Mouse (Mus musculus) hindbrain, embryonic 11.5 days (tissue): Measurements from ENCODE around the gene Sh3pxd2b. TPM values are rescaled to one million over a fixed set of nuclear protein-coding genes. Genes with fewer than 3 reads are reported as not detected.

ENCODE experiments used
- ATAC-seq: fragments of 200-750 bp; cut with Nextera tagmentation; 2 replicates; pipeline ENCODE4 v1.8.0; 2017; ENCODE audit warnings: mild to moderate bottlenecking, moderate TSS enrichment, moderate library complexity; ENCODE audit not compliant: low FRiP score
- DNase-seq: peaks from one replicate; pipeline ENCODE4 v3.0.0-alpha.2; 2015; ENCODE audit warnings: low spot score
- H3K27ac ChIP-seq: fragments of 300-500 bp; sonication (generic); 2 replicates; pipeline ENCODE4 v1.5.1; 2014; ENCODE audit warnings: mild to moderate bottlenecking, low read depth, low read length
- H3K27me3 ChIP-seq: fragments of 300-500 bp; sonication (generic); 2 replicates; pipeline ENCODE4 v1.6.1; 2014; ENCODE audit warnings: mild to moderate bottlenecking, low read length, moderate library complexity, mixed read lengths; ENCODE audit not compliant: control insufficient read depth, insufficient read depth
- H3K36me3 ChIP-seq: fragments of 300-500 bp; sonication (generic); 2 replicates; pipeline ENCODE4 v1.6.1; 2014; ENCODE audit warnings: mild to moderate bottlenecking, low read length, moderate library complexity, mixed read lengths; ENCODE audit not compliant: control insufficient read depth, insufficient read depth
- H3K4me1 ChIP-seq: fragments of 300-500 bp; sonication (generic); replicated peaks from 2 replicates; pipeline ENCODE4 v1.6.1; 2014; ENCODE audit warnings: low read length, mixed read lengths; ENCODE audit not compliant: control insufficient read depth, insufficient read depth
- H3K4me2 ChIP-seq: fragments of 300-500 bp; sonication (generic); replicated peaks from 2 replicates; pipeline ENCODE4 v1.6.1; 2014; ENCODE audit warnings: mild to moderate bottlenecking, low read depth, low read length
- H3K4me3 ChIP-seq: fragments of 300-500 bp; sonication (generic); 2 replicates; pipeline ENCODE4 v1.5.1; 2014; ENCODE audit warnings: low read depth, low read length
- H3K9ac ChIP-seq: fragments of 300-500 bp; sonication (generic); 2 replicates; pipeline ENCODE4 v1.6.1; 2014; ENCODE audit warnings: low read depth, low read length
- H3K9me3 ChIP-seq: fragments of 300-500 bp; sonication (generic); 2 replicates; pipeline ENCODE4 v1.6.1; 2016; ENCODE audit warnings: low read length; ENCODE audit not compliant: control insufficient read depth
- whole genome bisulfite sequencing: fragments of 180-500 bp; shearing (Covaris S2); extraction: QIAGEN DNeasy Blood & Tissue Kit; methylation state at CpG from one replicate; pipeline ENCODE4 v1.1.7; 2014; 5-methylcytosine and 5-hydroxymethylcytosine counted together
- polyA plus RNA-seq: library from polyadenylated mRNA; unstranded; fragments of >200 nt; fragmentation: Nextera tagmentation; extraction: Ambion mirVana; gene quantifications from 2 replicates; pipeline ENCODE4 v1.2.1, GENCODE M21; 2014

Sh3pxd2b gene
- polyA plus RNA-seq, 1 experiment from 2014 or later, result 24.2 TPM

GRCm38 (mm10) chr11:32420001-32420400 lies 72.4 kb downstream of the Sh3pxd2b start:
- H3K4me2 ChIP-seq, result no peak overlapping the region
- no peaks in the 10 kb centered on the region for H3K4me1 ChIP-seq
- no peak for DNase-seq
- ATAC-seq, result no peak
- WGBS, result 86% methylated on average over 5 of the region's 5 CpGs
- H3K4me3 ChIP-seq, result no peak overlapping the region
- no peak overlapping the region for H3K9ac ChIP-seq
- no peak overlapping the region for H3K27ac ChIP-seq
- peaks cover 21% of the 10 kb centered on the region for H3K36me3 ChIP-seq
- no peaks in the 10 kb centered on the region for H3K9me3 ChIP-seq
- no peaks in the 10 kb centered on the region for H3K27me3 ChIP-seq

- Histone ChIP-seq H3K9ac (no peak overlapping the region), H3K27ac (no peak overlapping the region), H3K4me1 (no peaks in the 10 kb centered on the region), H3K36me3 (peaks cover 21% of the 10 kb centered on the region), H3K4me2 (no peak overlapping the region), H3K27me3 (no peaks in the 10 kb centered on the region), H3K4me3 (no peak overlapping the region), H3K9me3 (no peaks in the 10 kb centered on the region)
- ATAC-seq, result no peak
- WGBS, result 88% methylated on average over 12 of the region's 12 CpGs
- no peak for DNase-seq
Observed at GRCm38 (mm10) chr11:32423311-32423710, 75.7 kb downstream of the Sh3pxd2b start.

GRCm38 (mm10) chr11:32424600-32424999 lies 77.0 kb downstream of the Sh3pxd2b start:
- 85% methylated on average over 4 of the region's 4 CpGs for WGBS
- no peaks in the 10 kb centered on the region for H3K27me3 ChIP-seq
- no peak overlapping the region for H3K4me3 ChIP-seq
- no peak overlapping the region for H3K9ac ChIP-seq
- H3K9me3 ChIP-seq, result no peaks in the 10 kb centered on the region
- no peak overlapping the region for H3K4me2 ChIP-seq
- H3K36me3 ChIP-seq, result peaks cover 18% of the 10 kb centered on the region
- H3K27ac ChIP-seq, result no peak overlapping the region
- ATAC-seq (no peak), DNase-seq (no peak)
- H3K4me1 ChIP-seq, result no peaks in the 10 kb centered on the region

GRCm38 (mm10) chr11:32425043-32425658 lies 77.5 kb downstream of the Sh3pxd2b start:
- ATAC-seq (no peak), DNase-seq (no peak)
- 75% methylated on average over 10 of the region's 10 CpGs for WGBS
- no peaks in the 10 kb centered on the region for H3K9me3 ChIP-seq
- H3K36me3 ChIP-seq, result peaks cover 18% of the 10 kb centered on the region
- no peak overlapping the region for H3K4me2 ChIP-seq
- no peak overlapping the region for H3K27ac ChIP-seq
- no peak overlapping the region for H3K4me3 ChIP-seq
- H3K4me1 ChIP-seq, result no peaks in the 10 kb centered on the region
- no peaks in the 10 kb centered on the region for H3K27me3 ChIP-seq
- no peak overlapping the region for H3K9ac ChIP-seq

- H3K36me3 ChIP-seq, result peaks cover 5% of the 10 kb centered on the region
- no peak for ATAC-seq
- WGBS, result 89% methylated on average over 7 of the region's 7 CpGs
Observed at GRCm38 (mm10) chr11:32427537-32427936, 79.9 kb downstream of the Sh3pxd2b start.

GRCm38 (mm10) chr11:32435410-32436060 lies 87.9 kb downstream of the Sh3pxd2b start:
- Histone ChIP-seq H3K9me3 (no peaks in the 10 kb centered on the region), H3K4me1 (no peaks in the 10 kb centered on the region), H3K4me3 (no peak overlapping the region), H3K27ac (no peak overlapping the region), H3K36me3 (no peaks in the 10 kb centered on the region), H3K27me3 (no peaks in the 10 kb centered on the region), H3K9ac (no peak overlapping the region), H3K4me2 (no peak overlapping the region)
- DNase-seq (peak; percentile 10), ATAC-seq (no peak)
- 73% methylated on average over 6 of the region's 6 CpGs for WGBS

More at GRCm38 (mm10) chr11:32427537-32427936, 79.9 kb downstream of the Sh3pxd2b start:
- H3K9ac ChIP-seq, result no peak overlapping the region
- no peak overlapping the region for H3K4me3 ChIP-seq
- no peaks in the 10 kb centered on the region for H3K9me3 ChIP-seq
- no peaks in the 10 kb centered on the region for H3K4me1 ChIP-seq
- H3K4me2 ChIP-seq, result no peak overlapping the region
- H3K27ac ChIP-seq, result no peak overlapping the region
- DNase-seq, result no peak
- H3K27me3 ChIP-seq, result no peaks in the 10 kb centered on the region

- ATAC-seq (no peak), DNase-seq (no peak)
- H3K4me2 ChIP-seq, result no peak overlapping the region
- H3K4me3 ChIP-seq, result no peak overlapping the region
- no peaks in the 10 kb centered on the region for H3K36me3 ChIP-seq
- no peak overlapping the region for H3K9ac ChIP-seq
- 81% methylated on average over 3 of the region's 3 CpGs for WGBS
- no peak overlapping the region for H3K27ac ChIP-seq
- H3K27me3 ChIP-seq, result no peaks in the 10 kb centered on the region
- H3K9me3 ChIP-seq, result no peaks in the 10 kb centered on the region
- no peaks in the 10 kb centered on the region for H3K4me1 ChIP-seq
Observed at GRCm38 (mm10) chr11:32442576-32442975, 95.0 kb downstream of the Sh3pxd2b start.

GRCm38 (mm10) chr11:32444266-32444665 lies 96.6 kb downstream of the Sh3pxd2b start:
- 18% methylated on average over 1 of the region's 1 CpGs for WGBS
- Histone ChIP-seq H3K9me3 (no peaks in the 10 kb centered on the region), H3K4me1 (no peaks in the 10 kb centered on the region), H3K36me3 (no peaks in the 10 kb centered on the region), H3K9ac (no peak overlapping the region), H3K4me2 (no peak overlapping the region), H3K27ac (no peak overlapping the region), H3K27me3 (no peaks in the 10 kb centered on the region), H3K4me3 (no peak overlapping the region)
- no peak for ATAC-seq
- DNase-seq, result no peak

- Histone ChIP-seq H3K4me3 (no peak overlapping the region), H3K9ac (no peak overlapping the region), H3K27me3 (no peaks in the 10 kb centered on the region), H3K4me2 (no peak overlapping the region), H3K27ac (no peak overlapping the region), H3K4me1 (no peaks in the 10 kb centered on the region), H3K9me3 (no peaks in the 10 kb centered on the region), H3K36me3 (no peaks in the 10 kb centered on the region)
- ATAC-seq (no peak), DNase-seq (no peak)
- 78% methylated on average over 1 of the region's 1 CpGs for WGBS
Observed at GRCm38 (mm10) chr11:32445135-32445534, 97.5 kb downstream of the Sh3pxd2b start.
